Mouse (Mus musculus) bone marrow, adult 2 months (tissue): ENCODE measurements at regions not wholly inside any gene's neighbourhood (a gene's known extent, or its start where the extent isn't known, plus 50 kb on each side); places are given as distances from the start of the nearest gene placed in this dataset.

ENCODE experiments used
- H3K27ac ChIP-seq: fragments of 200-500 bp; 2 replicates; pipeline ENCODE4 v1.5.1; 2012; ENCODE audit warnings: low read depth, mild to moderate bottlenecking, control low read depth, inconsistent platforms, low read length; ENCODE audit not compliant: control insufficient read depth, poor library complexity, insufficient read depth
- H3K4me1 ChIP-seq: fragments of 200-500 bp; 2 replicates; pipeline ENCODE4 v1.6.1; 2011; ENCODE audit warnings: low read length; ENCODE audit not compliant: control insufficient read depth, insufficient read depth
- H3K4me3 ChIP-seq: fragments of 200-500 bp; replicated peaks from 2 replicates; pipeline ENCODE3; 2011; ENCODE audit warnings: mild to moderate bottlenecking, low read depth, low read length, control low read depth; ENCODE audit not compliant: control insufficient read depth
- CTCF ChIP-seq: fragments of 200-500 bp; IDR thresholded peaks from 2 replicates; pipeline ENCODE4 v1.5.1; 2011; ENCODE audit warnings: low read length, control low read depth; ENCODE audit not compliant: control insufficient read depth, insufficient read depth
- POLR2A ChIP-seq: fragments of 200-500 bp; IDR thresholded peaks from 2 replicates; pipeline ENCODE4 v1.6.1; 2011; ENCODE audit warnings: low read depth, mild to moderate bottlenecking, control low read depth, low read length, borderline replicate concordance; ENCODE audit not compliant: control insufficient read depth
- WGBS: fragments of 180-500 bp; shearing (Covaris S2); methylation state at CpG from one replicate; pipeline ENCODE4 v1.1.7; 2018; 5-methylcytosine and 5-hydroxymethylcytosine counted together

DNA sequence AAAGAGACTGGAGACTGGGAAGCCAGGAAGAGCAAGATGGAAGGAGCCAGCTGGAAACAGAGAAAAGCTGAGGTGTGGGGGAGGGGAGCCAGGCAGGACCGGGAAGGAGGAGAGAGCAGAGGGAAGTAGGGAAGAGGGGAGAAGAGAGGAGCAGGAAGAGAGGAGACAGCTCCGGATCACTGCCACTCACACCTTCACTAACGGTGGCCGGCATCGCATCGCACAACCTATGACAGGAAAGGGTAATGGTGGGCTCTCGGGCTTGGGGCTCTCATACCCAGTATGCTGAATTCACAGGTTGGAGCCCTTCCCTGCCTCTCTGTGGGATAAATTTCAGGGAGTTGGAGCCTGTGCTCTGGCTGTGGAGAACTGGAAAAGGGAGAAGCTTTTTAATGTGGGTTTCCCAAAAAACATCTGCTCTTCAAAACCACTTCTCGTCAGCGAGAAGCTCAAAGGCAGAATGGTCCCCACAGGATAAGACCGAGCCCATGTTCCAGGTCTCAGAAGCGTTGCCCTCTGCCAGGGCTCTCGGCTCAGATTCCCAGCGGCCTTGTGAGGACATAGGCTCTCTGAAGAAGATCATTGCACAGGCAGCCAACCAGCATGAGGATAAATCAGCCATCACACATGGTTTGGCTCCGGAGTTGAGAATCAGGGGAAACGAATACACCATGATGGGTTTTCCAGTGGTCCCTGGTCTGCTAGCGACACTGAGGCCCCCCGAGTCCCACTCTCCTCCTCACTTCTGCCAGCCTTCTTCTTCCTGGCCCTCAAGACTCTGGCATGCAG, 53.8 kb upstream of the Coro2b start:
- H3K27ac ChIP-seq, result no peak overlapping the region
- no peak overlapping the region for H3K4me3 ChIP-seq
- H3K4me1 ChIP-seq, result no peaks in the 10 kb centered on the region
- WGBS, result 88% methylated on average over 17 of the region's 17 CpGs
- no peak for TF ChIP-seq CTCF
- TF ChIP-seq POLR2A, result no peak

DNA sequence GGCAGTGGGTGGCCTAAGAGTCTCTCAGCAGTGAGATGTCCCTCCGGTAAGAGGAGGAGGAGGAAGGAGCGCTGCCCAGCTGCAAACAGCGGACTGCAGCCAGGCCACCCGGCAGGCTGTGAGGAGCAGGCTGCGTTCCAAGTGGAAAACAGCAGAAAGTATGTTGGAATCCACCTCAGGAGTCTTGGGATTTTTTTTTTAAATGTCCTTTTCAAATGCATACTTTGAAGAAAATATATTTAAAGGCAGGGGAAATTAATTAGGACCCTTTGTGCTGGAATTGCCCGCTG, 54.3 kb upstream of the Coro2b start:
- H3K4me1 ChIP-seq, result no peaks in the 10 kb centered on the region
- H3K4me3 ChIP-seq, result no peak overlapping the region
- H3K27ac ChIP-seq, result no peak overlapping the region
- TF ChIP-seq POLR2A (no peak), CTCF (no peak)
- WGBS, result 90% methylated on average over 6 of the region's 6 CpGs

DNA sequence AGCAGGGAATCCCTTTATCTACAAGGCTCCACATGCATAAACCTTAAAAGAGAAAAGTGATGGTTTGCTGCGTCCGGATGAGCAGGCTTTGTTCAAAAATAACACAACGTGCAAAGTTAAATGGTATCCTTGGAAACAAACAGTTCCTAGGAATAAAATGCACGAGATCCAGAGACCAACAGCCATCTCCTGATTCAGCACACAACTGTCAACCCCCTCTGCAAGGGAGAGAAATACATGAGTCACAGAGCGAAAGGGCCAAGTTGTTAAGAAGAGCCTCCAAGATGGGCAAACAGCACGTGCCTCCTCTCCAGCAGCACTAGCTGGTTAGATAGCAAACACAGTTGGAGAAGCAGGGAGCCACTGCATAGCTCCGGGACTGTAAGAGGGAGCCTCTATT, 61.2 kb upstream of the Coro2b start:
- H3K4me1 ChIP-seq, result no peaks in the 10 kb centered on the region
- TF ChIP-seq CTCF, result no peak
- TF ChIP-seq POLR2A, result no peak
- no peak overlapping the region for H3K4me3 ChIP-seq
- 78% methylated on average over 7 of the region's 7 CpGs for WGBS
- H3K27ac ChIP-seq, result no peak overlapping the region

DNA sequence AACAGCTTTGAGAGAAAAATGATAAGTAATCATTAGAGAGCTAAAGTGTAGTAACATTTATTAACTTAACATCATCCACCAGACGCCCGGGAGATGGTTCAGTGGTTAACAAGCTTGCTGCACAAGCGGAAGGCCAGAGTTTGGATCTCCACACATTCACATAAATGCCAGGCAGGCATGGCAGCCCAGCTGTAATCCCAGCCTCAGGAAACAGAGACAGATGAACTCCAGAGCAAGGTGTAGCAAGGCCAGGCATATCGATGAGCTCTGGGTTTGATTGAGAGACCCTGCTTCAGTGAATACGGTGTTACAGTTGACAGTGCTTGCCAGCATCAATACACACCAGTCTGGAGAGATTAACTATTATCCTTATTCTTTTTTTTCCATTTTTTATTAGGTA, 62.1 kb upstream of the Coro2b start:
- Histone ChIP-seq H3K4me3 (no peak overlapping the region), H3K27ac (no peak overlapping the region), H3K4me1 (no peaks in the 10 kb centered on the region)
- WGBS, result 81% methylated on average over 5 of the region's 5 CpGs
- TF ChIP-seq POLR2A, result no peak
- no peak for TF ChIP-seq CTCF

DNA sequence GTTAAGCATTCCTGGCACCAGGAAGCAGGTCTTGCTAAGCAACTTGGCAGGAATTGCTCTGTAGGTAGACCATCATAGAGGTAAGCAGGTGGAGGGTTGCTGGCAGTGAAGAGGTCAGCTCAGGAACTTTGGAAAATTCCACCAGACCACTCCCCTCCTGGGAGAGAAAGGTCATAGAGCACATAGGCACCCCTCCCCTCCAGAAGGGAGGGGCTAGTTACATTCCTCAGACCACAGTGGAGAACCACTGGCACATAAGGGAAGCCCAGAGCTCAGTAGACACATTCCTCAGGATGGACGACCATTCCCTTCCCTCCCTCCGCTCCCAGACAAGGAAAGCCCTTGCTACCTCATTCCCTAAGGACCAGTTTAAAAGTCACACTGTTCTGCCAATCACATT, 67.1 kb upstream of the Itga11 start:
- no peaks in the 10 kb centered on the region for H3K4me1 ChIP-seq
- TF ChIP-seq CTCF (no peak), POLR2A (no peak)

DNA sequence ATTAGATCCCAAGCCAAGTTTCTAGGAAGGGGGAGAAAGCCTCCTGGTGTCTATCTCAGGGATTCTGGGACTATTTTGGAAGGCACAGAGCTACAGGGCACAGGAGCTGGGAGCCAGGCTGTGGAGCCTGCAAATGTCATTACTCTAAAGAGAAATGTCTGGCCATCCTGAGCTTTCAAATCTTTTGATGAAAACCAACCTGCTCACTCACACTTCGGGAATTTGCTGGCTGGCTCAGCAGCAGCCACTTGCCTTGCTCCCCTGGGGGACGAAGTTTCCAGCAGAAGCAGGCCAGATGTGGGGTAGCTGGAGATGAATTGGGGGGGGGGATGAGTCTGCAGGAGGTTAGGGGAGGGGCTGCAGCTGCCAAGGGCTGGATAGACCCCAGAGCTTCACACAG, 66.2 kb upstream of the Itga11 start:
- H3K4me1 ChIP-seq, result no peaks in the 10 kb centered on the region
- WGBS, result 57% methylated on average over 2 of the region's 2 CpGs
- no peak overlapping the region for H3K4me3 ChIP-seq
- TF ChIP-seq POLR2A (no peak), CTCF (no peak)
- no peak overlapping the region for H3K27ac ChIP-seq

More for the DNA sequence above, 67.1 kb upstream of the Itga11 start:
- no peak overlapping the region for H3K4me3 ChIP-seq
- H3K27ac ChIP-seq, result no peak overlapping the region
- 92% methylated on average over 2 of the region's 2 CpGs for WGBS

DNA sequence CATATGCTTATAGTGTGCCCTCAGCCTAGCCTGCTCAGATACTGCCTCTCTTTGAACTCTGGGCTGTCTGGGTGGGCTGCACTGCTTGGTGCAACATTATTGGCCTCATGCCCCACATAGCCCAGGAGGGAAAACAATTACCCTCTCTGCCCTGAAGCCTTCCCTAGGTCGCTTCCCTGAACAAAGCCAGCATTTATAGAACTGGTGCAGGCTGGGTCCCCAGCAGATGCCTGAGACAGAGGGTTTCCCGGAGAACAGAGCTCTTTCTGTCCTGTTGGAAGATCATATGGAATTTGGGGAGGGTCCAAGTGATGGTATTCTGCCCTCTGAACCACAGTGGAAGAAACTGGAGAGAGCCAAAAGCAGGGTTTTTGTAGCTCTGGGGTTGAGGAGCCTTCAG, 64.6 kb upstream of the Itga11 start:
- no peak overlapping the region for H3K4me3 ChIP-seq
- WGBS, result 71% methylated on average over 2 of the region's 2 CpGs
- TF ChIP-seq CTCF (no peak), POLR2A (no peak)
- no peak overlapping the region for H3K27ac ChIP-seq
- no peaks in the 10 kb centered on the region for H3K4me1 ChIP-seq

DNA sequence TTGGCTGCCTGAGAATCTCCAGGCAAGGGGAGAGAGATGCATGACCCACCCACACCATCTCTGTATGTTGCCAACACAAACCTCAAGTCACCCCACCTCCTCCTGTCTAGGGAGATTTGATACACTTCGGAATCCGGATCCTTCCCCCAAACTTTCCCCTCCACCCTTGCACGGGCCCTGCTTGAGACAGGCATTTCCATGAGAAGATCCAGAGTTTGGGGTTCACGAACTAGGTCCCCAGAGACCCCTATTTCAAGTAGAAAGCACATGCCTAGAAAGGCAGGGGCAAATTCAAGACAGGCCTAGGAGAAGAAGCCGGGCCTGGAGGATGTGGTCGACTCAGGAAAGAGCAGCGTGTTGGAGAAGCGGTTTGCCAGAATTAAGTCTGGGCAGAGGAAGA, 63.8 kb upstream of the Itga11 start:
- Histone ChIP-seq H3K27ac (no peak overlapping the region), H3K4me1 (no peaks in the 10 kb centered on the region), H3K4me3 (no peak overlapping the region)
- TF ChIP-seq CTCF (no peak), POLR2A (no peak)
- 62% methylated on average over 8 of the region's 8 CpGs for WGBS

DNA sequence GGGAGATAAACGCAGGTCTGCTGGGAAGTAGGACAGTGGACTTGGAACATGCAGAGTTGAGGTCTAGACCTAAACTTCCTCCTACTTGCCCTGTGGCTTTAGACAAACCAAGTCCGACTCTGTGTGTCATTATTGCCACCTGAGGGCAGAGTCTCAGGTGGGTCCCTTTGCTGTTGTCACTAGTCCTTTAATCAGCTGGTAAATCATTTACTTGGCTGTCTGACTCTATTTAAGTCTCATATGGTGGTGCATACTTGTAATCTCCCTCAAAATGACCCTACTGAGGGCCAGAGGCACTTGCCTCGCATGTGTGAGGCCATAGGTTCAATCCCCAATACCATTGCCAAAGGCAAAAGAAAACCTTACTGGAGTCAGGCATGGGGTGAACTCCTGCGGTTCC, 62.7 kb upstream of the Itga11 start:
- no peak overlapping the region for H3K27ac ChIP-seq
- WGBS, result 74% methylated on average over 4 of the region's 4 CpGs
- no peak overlapping the region for H3K4me3 ChIP-seq
- H3K4me1 ChIP-seq, result no peaks in the 10 kb centered on the region
- TF ChIP-seq CTCF (no peak), POLR2A (no peak)
